Mouse (Mus musculus) heart, embryonic 11.5 days (tissue): ENCODE measurements around the gene Stac3. TPM values are rescaled to one million over a fixed set of nuclear protein-coding genes. Genes with fewer than 3 reads are reported as not detected.
A peak's percentile ranks its signal among the peaks of the same experiment; 100 is the strongest.

Experiments
- ATAC-seq: fragments of 200-750 bp; cut with Nextera tagmentation; replicated peaks from 2 replicates; pipeline ENCODE4 v1.8.0; 2017; ENCODE audit warnings: moderate library complexity; ENCODE audit not compliant: insufficient number of reproducible peaks, low FRiP score, low TSS enrichment
- H3K27ac ChIP-seq: fragments of 300-500 bp; sonication (generic); 2 replicates; pipeline ENCODE4 v1.5.1; 2014; ENCODE audit warnings: mild to moderate bottlenecking, low read depth, low read length
- H3K27me3 ChIP-seq: fragments of 300-500 bp; sonication (generic); 2 replicates; pipeline ENCODE4 v1.6.1; 2014; ENCODE audit warnings: mild to moderate bottlenecking, low read length, mixed read lengths; ENCODE audit not compliant: control insufficient read depth, insufficient read depth
- H3K36me3 ChIP-seq: fragments of 300-500 bp; sonication (generic); 2 replicates; pipeline ENCODE4 v1.6.1; 2014; ENCODE audit warnings: mild to moderate bottlenecking, low read length, moderate library complexity, mixed read lengths; ENCODE audit not compliant: control insufficient read depth, insufficient read depth
- H3K4me1 ChIP-seq: fragments of 300-500 bp; sonication (generic); 2 replicates; pipeline ENCODE4 v1.6.1; 2014; ENCODE audit warnings: low read length; ENCODE audit not compliant: control insufficient read depth, insufficient read depth
- H3K4me2 ChIP-seq: fragments of 300-500 bp; sonication (generic); 2 replicates; pipeline ENCODE4 v1.6.1; 2014; ENCODE audit warnings: mild to moderate bottlenecking, moderate library complexity
- H3K4me3 ChIP-seq: fragments of 300-500 bp; sonication (generic); 2 replicates; pipeline ENCODE4 v1.5.1; 2014; ENCODE audit warnings: low read depth, low read length
- H3K9ac ChIP-seq: fragments of 300-500 bp; sonication (generic); 2 replicates; pipeline ENCODE4 v1.6.1; 2014; ENCODE audit warnings: mild to moderate bottlenecking, low read depth, low read length, moderate library complexity
- H3K9me3 ChIP-seq: fragments of 300-500 bp; sonication (generic); replicated peaks from 2 replicates; pipeline ENCODE4 v1.6.1; 2016; ENCODE audit warnings: low read length; ENCODE audit not compliant: control insufficient read depth
- WGBS: fragments of 180-500 bp; shearing (Covaris S2); extraction: QIAGEN DNeasy Blood & Tissue Kit; methylation state at CpG from one replicate; pipeline ENCODE4 v1.1.7; 2014; ENCODE audit not compliant: insufficient replicate concordance; 5-methylcytosine and 5-hydroxymethylcytosine counted together
- polyA plus RNA-seq: library from polyadenylated mRNA; unstranded; fragments of >200 nt; fragmentation: Nextera tagmentation; extraction: Ambion mirVana; gene quantifications from 2 replicates; pipeline ENCODE4 v1.2.1, GENCODE M21; 2014

Gene Stac3
- polyA plus RNA-seq, 1 experiment from 2014 or later: 0.30 TPM

- H3K9ac ChIP-seq: no peak overlapping the region
- no peaks in the 10 kb centered on the region for H3K9me3 ChIP-seq
- no peak overlapping the region for H3K27ac ChIP-seq
- no peak overlapping the region for H3K4me3 ChIP-seq
- no peak for ATAC-seq
- no peak overlapping the region for H3K4me2 ChIP-seq
- peaks cover 33% of the 10 kb centered on the region for H3K36me3 ChIP-seq
- H3K27me3 ChIP-seq: no peaks in the 10 kb centered on the region
- H3K4me1 ChIP-seq: no peaks in the 10 kb centered on the region
- 81% methylated on average over 5 of the region's 5 CpGs for whole genome bisulfite sequencing
Observed at GRCm38 (mm10) chr10:127499516-127499915, 2.0 kb upstream of the Stac3 start.

- Histone ChIP-seq H3K9me3 (no peaks in the 10 kb centered on the region), H3K4me1 (no peaks in the 10 kb centered on the region), H3K36me3 (peaks cover 28% of the 10 kb centered on the region), H3K27me3 (no peaks in the 10 kb centered on the region), H3K4me3 (no peak overlapping the region), H3K4me2 (no peak overlapping the region), H3K27ac (no peak overlapping the region), H3K9ac (no peak overlapping the region)
- WGBS: 84% methylated on average over 4 of the region's 4 CpGs
- ATAC-seq: no peak
Observed at GRCm38 (mm10) chr10:127500042-127500441, 1.4 kb upstream of the Stac3 start.

DNA sequence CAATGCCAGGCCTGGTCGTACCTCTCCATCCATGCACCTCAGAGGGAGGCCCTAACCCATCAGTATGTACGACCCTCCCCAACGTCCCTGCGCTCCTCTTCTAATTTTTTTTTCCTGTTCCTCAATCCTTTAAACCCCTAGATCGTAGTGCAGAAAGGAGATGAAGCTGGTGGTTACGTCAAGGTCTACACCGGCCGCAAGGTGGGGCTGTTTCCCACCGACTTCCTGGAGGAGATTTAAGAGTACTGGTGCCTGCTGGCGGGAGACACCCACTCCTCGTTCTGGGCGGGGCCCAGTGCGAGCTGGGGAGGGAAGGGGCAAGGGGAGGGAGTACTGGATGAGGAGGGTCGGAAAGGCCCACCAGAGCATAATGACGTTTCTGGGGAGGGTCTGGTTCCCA lies 6.8 kb downstream of the Stac3 start:
- H3K9ac ChIP-seq: no peak overlapping the region
- ATAC-seq: no peak
- WGBS: 4% methylated on average over 15 of the region's 15 CpGs

DNA sequence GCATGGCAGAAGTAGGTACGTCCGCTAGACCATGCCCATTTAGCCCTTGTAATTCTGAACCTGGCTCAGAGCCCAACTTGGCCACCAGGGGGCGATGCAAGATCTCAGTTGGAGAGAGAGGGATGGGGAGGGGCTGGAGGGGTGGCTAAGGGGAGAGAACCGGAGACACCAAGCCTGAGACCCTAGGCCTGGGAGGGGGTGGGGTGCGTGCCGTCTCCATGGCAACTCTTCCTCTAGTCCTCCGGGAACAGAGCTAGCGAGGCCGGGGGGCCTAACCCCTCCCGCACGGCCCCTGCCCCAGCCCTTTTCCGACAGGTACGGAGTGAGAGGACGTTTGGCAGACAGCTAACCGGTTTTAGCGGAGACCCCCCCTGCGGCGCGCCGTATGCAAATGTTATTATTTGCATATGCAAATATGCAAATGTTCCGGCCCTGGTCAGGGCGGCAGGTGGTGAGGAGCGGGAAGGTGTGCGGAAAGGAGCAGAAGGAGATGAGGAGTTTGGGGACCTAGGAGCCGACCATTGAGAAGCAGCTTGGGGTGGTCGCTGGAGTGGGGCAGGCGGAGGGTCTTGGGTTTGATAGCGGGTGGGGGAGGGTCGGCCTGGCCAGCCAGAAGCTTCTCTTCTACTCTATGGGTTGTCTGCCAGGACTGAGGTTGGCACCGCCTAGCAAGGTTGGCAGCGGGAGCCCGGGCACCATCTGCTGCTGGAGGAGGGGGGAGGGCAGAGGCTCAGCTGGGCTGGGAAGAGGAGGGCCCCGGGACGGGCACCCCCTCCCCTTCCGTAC lies 7.8 kb downstream of the Stac3 start:
- WGBS: under 1% methylated on average over 35 of the region's 35 CpGs
- H3K36me3 ChIP-seq: no peaks in the 10 kb centered on the region
- H3K27ac ChIP-seq: no peak overlapping the region
- H3K4me3 ChIP-seq: peak overlapping the region; percentile 47
- peaks cover 41% of the 10 kb centered on the region for H3K4me1 ChIP-seq
- H3K9me3 ChIP-seq: no peaks in the 10 kb centered on the region
- peak; percentile 14; the same call in 1 of the 2 replicates for ATAC-seq
- H3K4me2 ChIP-seq: peak overlapping the region; percentile 81
- H3K27me3 ChIP-seq: peaks cover 69% of the 10 kb centered on the region
- H3K9ac ChIP-seq: peak overlapping the region; percentile 22; the same call in 1 of the 2 replicates

More for the DNA sequence above, 6.8 kb downstream of the Stac3 start:
- Histone ChIP-seq H3K27me3 (peaks cover 60% of the 10 kb centered on the region), H3K27ac (no peak overlapping the region), H3K4me3 (0 out of 2 replicates have a peak overlapping the region, but pooled peaks have one; percentile 47), H3K4me2 (peak overlapping the region; percentile 81), H3K4me1 (peaks cover 33% of the 10 kb centered on the region), H3K9me3 (no peaks in the 10 kb centered on the region), H3K36me3 (peaks cover 2% of the 10 kb centered on the region; the same call in 1 of the 2 replicates)

- no peaks in the 10 kb centered on the region for H3K9me3 ChIP-seq
- WGBS: 6% methylated on average over 17 of the region's 17 CpGs
- H3K36me3 ChIP-seq: no peaks in the 10 kb centered on the region
- H3K4me3 ChIP-seq: peak overlapping the region; percentile 47; the same call in 1 of the 2 replicates
- peaks cover 77% of the 10 kb centered on the region for H3K27me3 ChIP-seq
- peak overlapping the region; percentile 81 for H3K4me2 ChIP-seq
- ATAC-seq: no peak
- H3K27ac ChIP-seq: no peak overlapping the region
- no peak overlapping the region for H3K9ac ChIP-seq
- H3K4me1 ChIP-seq: peaks cover 50% of the 10 kb centered on the region
Observed at GRCm38 (mm10) chr10:127509837-127510701, 8.6 kb downstream of the Stac3 start.

GRCm38 (mm10) chr10:127510895-127511617 lies 9.6 kb downstream of the Stac3 start:
- ATAC-seq: no peak
- H3K27ac ChIP-seq: no peak overlapping the region
- H3K9me3 ChIP-seq: no peaks in the 10 kb centered on the region
- H3K9ac ChIP-seq: no peak overlapping the region
- H3K4me2 ChIP-seq: peak overlapping the region; percentile 94
- H3K36me3 ChIP-seq: no peaks in the 10 kb centered on the region
- peaks cover 53% of the 10 kb centered on the region for H3K4me1 ChIP-seq
- WGBS: 7% methylated on average over 11 of the region's 11 CpGs
- H3K27me3 ChIP-seq: peaks cover 85% of the 10 kb centered on the region
- H3K4me3 ChIP-seq: peak overlapping the region; percentile 49; the same call in 1 of the 2 replicates

DNA sequence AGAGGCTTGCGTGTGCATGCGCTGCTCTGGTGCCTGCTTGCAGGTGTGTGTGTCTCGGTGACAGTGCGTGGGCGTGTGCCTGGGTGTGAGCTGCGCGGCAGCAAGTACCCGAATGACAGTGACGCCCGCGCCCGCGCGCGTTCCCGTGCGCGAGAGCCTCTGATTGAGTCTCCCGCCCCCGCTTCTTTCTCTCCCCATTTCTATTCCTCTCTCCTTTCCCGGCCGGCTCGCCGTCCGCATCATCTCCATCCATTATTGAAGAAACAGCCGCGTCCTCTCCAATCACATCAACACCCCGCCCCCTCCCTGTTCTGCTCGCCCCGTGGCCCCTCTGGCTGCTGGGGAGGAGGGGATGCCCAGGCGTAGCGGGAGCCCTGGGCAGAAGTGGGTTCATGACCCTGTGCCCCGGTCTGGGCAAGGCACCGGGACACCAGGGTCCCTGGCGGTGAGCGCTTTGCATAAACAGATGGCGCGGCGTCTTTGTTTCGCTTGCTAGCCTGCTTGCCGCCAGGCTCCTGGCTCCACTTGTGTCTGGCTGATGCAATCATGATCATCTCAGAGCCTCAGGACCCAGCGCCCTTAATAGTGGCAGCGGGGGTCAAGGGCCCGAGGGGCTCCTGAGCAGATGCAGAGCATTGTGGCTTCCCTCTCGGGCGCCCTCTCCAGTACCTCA lies 10.3 kb downstream of the Stac3 start:
- peak overlapping the region; percentile 58; the same call in 1 of the 2 replicates for H3K9ac ChIP-seq
- peaks cover 60% of the 10 kb centered on the region for H3K4me1 ChIP-seq
- peak overlapping the region; percentile 49 for H3K4me3 ChIP-seq
- no peaks in the 10 kb centered on the region for H3K9me3 ChIP-seq
- 1% methylated on average over 45 of the region's 46 CpGs for WGBS
- no peak overlapping the region for H3K27ac ChIP-seq
- H3K4me2 ChIP-seq: peak overlapping the region; percentile 94
- no peaks in the 10 kb centered on the region for H3K36me3 ChIP-seq
- peaks cover 89% of the 10 kb centered on the region for H3K27me3 ChIP-seq
- ATAC-seq: no peak

DNA sequence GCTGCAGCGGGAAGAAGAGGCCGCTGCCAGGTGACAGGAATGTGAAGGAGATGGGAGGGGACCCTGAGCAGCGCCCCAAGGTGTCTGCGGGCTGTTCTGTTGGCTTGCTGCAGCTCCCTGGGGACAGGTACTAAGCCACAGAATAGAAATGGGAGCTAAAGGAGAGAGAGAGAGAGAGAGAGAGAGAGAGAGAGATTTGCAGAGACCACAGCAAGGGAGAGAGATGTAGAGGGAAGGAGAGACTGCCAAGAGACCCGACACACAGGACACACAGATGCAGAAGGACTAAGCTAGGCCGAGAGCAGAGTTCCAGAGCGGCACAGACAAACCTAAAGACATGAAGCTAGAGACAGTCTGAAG lies 10.8 kb downstream of the Stac3 start:
- H3K9ac ChIP-seq: no peak overlapping the region
- 5% methylated on average over 7 of the region's 7 CpGs for WGBS

More for the DNA sequence above, 10.8 kb downstream of the Stac3 start:
- Histone ChIP-seq H3K4me2 (peak overlapping the region; percentile 94), H3K4me1 (peaks cover 63% of the 10 kb centered on the region), H3K4me3 (peak overlapping the region; percentile 49), H3K27ac (no peak overlapping the region), H3K36me3 (no peaks in the 10 kb centered on the region), H3K27me3 (peaks cover 84% of the 10 kb centered on the region), H3K9me3 (no peaks in the 10 kb centered on the region)
- no peak for ATAC-seq
